Mouse (Mus musculus) midbrain, embryonic 16.5 days (tissue): ENCODE results near the gene Myoc. TPM values are rescaled to one million over a fixed set of nuclear protein-coding genes. Genes with fewer than 3 reads are reported as not detected.

Experiments
- ATAC-seq: fragments of 200-750 bp; cut with Nextera tagmentation; 2 replicates; pipeline ENCODE4 v1.8.0; 2017; ENCODE audit warnings: moderate TSS enrichment
- H3K27ac ChIP-seq: fragments of 300-500 bp; sonication (generic); 2 replicates; pipeline ENCODE4 v1.5.1; 2014; ENCODE audit warnings: mild to moderate bottlenecking, low read length, mixed read lengths
- H3K27me3 ChIP-seq: fragments of 300-500 bp; sonication (generic); 2 replicates; pipeline ENCODE4 v1.6.1; 2014; ENCODE audit warnings: low read depth, low read length, mixed read lengths; ENCODE audit not compliant: control insufficient read depth, insufficient read depth
- H3K36me3 ChIP-seq: fragments of 300-500 bp; sonication (generic); 2 replicates; pipeline ENCODE4 v1.6.1; 2014; ENCODE audit warnings: mild to moderate bottlenecking, low read length, moderate library complexity, mixed read lengths; ENCODE audit not compliant: control insufficient read depth, insufficient read depth
- H3K4me1 ChIP-seq: fragments of 300-500 bp; sonication (generic); 2 replicates; pipeline ENCODE4 v1.6.1; 2014; ENCODE audit warnings: mild to moderate bottlenecking, low read length, mixed read lengths; ENCODE audit not compliant: control insufficient read depth, insufficient read depth
- H3K4me2 ChIP-seq: fragments of 300-500 bp; sonication (generic); 2 replicates; pipeline ENCODE4 v1.6.1; 2014; ENCODE audit warnings: mild to moderate bottlenecking, low read length, mixed read lengths
- H3K4me3 ChIP-seq: fragments of 300-500 bp; sonication (generic); 2 replicates; pipeline ENCODE4 v1.5.1; 2014; ENCODE audit warnings: low read depth, mild to moderate bottlenecking, low read length, moderate library complexity, mixed read lengths
- H3K9ac ChIP-seq: fragments of 300-500 bp; sonication (generic); 2 replicates; pipeline ENCODE4 v1.6.1; 2014; ENCODE audit warnings: low read depth, low read length, mixed read lengths
- H3K9me3 ChIP-seq: fragments of 300-500 bp; sonication (generic); replicated peaks from 2 replicates; pipeline ENCODE4 v1.6.1; 2014; ENCODE audit warnings: mild to moderate bottlenecking, low read length, mixed read lengths; ENCODE audit not compliant: control insufficient read depth, poor library complexity, severe bottlenecking
- WGBS: fragments of 180-500 bp; shearing (Covaris S2); extraction: QIAGEN DNeasy Blood & Tissue Kit; methylation state at CpG from one replicate; pipeline ENCODE4 v1.1.7; 2014; 5-methylcytosine and 5-hydroxymethylcytosine counted together
- polyA plus RNA-seq: library from polyadenylated mRNA; unstranded; fragments of >200 nt; fragmentation: Nextera tagmentation; extraction: Ambion mirVana; gene quantifications from 2 replicates; pipeline ENCODE4 v1.2.1, GENCODE M21; 2015

Gene Myoc
- polyA plus RNA-seq, 1 experiment from 2014 or later, result not detected

GRCm38 (mm10) chr1:162638535-162638934 lies 420 bp upstream of the Myoc start:
- H3K9me3 ChIP-seq, result no peaks in the 10 kb centered on the region
- ATAC-seq, result no peak
- H3K27me3 ChIP-seq, result no peaks in the 10 kb centered on the region
- no peak overlapping the region for H3K4me3 ChIP-seq
- WGBS, result 86% methylated on average over 4 of the region's 4 CpGs
- no peak overlapping the region for H3K9ac ChIP-seq
- no peaks in the 10 kb centered on the region for H3K4me1 ChIP-seq
- H3K4me2 ChIP-seq, result no peak overlapping the region
- no peaks in the 10 kb centered on the region for H3K36me3 ChIP-seq
- no peak overlapping the region for H3K27ac ChIP-seq

- Histone ChIP-seq H3K9me3 (no peaks in the 10 kb centered on the region), H3K27ac (no peak overlapping the region), H3K9ac (no peak overlapping the region), H3K36me3 (no peaks in the 10 kb centered on the region), H3K4me3 (no peak overlapping the region), H3K4me1 (no peaks in the 10 kb centered on the region), H3K27me3 (no peaks in the 10 kb centered on the region), H3K4me2 (no peak overlapping the region)
- 71% methylated on average over 1 of the region's 1 CpGs for WGBS
- ATAC-seq, result no peak
Measured at GRCm38 (mm10) chr1:162639861-162640260, 906 bp downstream of the Myoc start.

GRCm38 (mm10) chr1:162642591-162642990 lies 3.6 kb downstream of the Myoc start:
- H3K27me3 ChIP-seq, result no peaks in the 10 kb centered on the region
- no peak overlapping the region for H3K27ac ChIP-seq
- peak; percentile 69; the same call in 1 of the 2 replicates for ATAC-seq
- no peaks in the 10 kb centered on the region for H3K36me3 ChIP-seq
- H3K9me3 ChIP-seq, result no peaks in the 10 kb centered on the region
- no peak overlapping the region for H3K4me3 ChIP-seq
- no peak overlapping the region for H3K9ac ChIP-seq
- no peak overlapping the region for H3K4me2 ChIP-seq
- 75% methylated on average over 3 of the region's 3 CpGs for WGBS
- H3K4me1 ChIP-seq, result no peaks in the 10 kb centered on the region

- WGBS, result 27% methylated on average over 4 of the region's 4 CpGs
- H3K4me1 ChIP-seq, result no peaks in the 10 kb centered on the region
- H3K27ac ChIP-seq, result no peak overlapping the region
- H3K36me3 ChIP-seq, result no peaks in the 10 kb centered on the region
- H3K4me2 ChIP-seq, result no peak overlapping the region
- H3K27me3 ChIP-seq, result no peaks in the 10 kb centered on the region
- H3K4me3 ChIP-seq, result no peak overlapping the region
- no peaks in the 10 kb centered on the region for H3K9me3 ChIP-seq
- peak; percentile 57 for ATAC-seq
- H3K9ac ChIP-seq, result no peak overlapping the region
Measured at GRCm38 (mm10) chr1:162643752-162644151, 4.8 kb downstream of the Myoc start.

GRCm38 (mm10) chr1:162646083-162646686 lies 7.2 kb downstream of the Myoc start:
- H3K9ac ChIP-seq, result no peak overlapping the region
- no peak overlapping the region for H3K4me3 ChIP-seq
- no peak for ATAC-seq
- H3K4me1 ChIP-seq, result no peaks in the 10 kb centered on the region
- H3K36me3 ChIP-seq, result no peaks in the 10 kb centered on the region
- 85% methylated on average over 10 of the region's 10 CpGs for WGBS
- no peak overlapping the region for H3K4me2 ChIP-seq
- no peaks in the 10 kb centered on the region for H3K27me3 ChIP-seq
- H3K9me3 ChIP-seq, result no peaks in the 10 kb centered on the region
- no peak overlapping the region for H3K27ac ChIP-seq

GRCm38 (mm10) chr1:162648416-162648815 lies 9.5 kb downstream of the Myoc start:
- Histone ChIP-seq H3K9me3 (no peaks in the 10 kb centered on the region), H3K36me3 (no peaks in the 10 kb centered on the region), H3K9ac (no peak overlapping the region), H3K4me1 (no peaks in the 10 kb centered on the region), H3K27ac (no peak overlapping the region), H3K4me3 (no peak overlapping the region), H3K27me3 (no peaks in the 10 kb centered on the region), H3K4me2 (no peak overlapping the region)
- no peak for ATAC-seq
- whole genome bisulfite sequencing, result 94% methylated on average over 14 of the region's 14 CpGs

- H3K9ac ChIP-seq, result no peak within 1 kb of the TSS
- H3K27ac ChIP-seq, result no peak within 1 kb of the TSS
- no peaks in the 10 kb centered on the region for H3K9me3 ChIP-seq
- H3K4me3 ChIP-seq, result no peak within 1 kb of the TSS
- ATAC-seq, result no peak
- no peaks in the 10 kb centered on the region for H3K27me3 ChIP-seq
- no peak within 1 kb of the TSS for H3K4me2 ChIP-seq
- whole genome bisulfite sequencing, result 92% methylated on average over 7 of the region's 7 CpGs
- no peaks in the 10 kb centered on the region for H3K36me3 ChIP-seq
- no peaks in the 10 kb centered on the region for H3K4me1 ChIP-seq
Measured at GRCm38 (mm10) chr1:162658119-162658518, 19.2 kb downstream of the Myoc start, which contains the start of gene Myocos. Gene Myocos (minus strand): TSS chr1:162658219.

GRCm38 (mm10) chr1:162660276-162660860 lies 21.4 kb downstream of the Myoc start:
- no peak overlapping the region for H3K4me3 ChIP-seq
- H3K9ac ChIP-seq, result no peak overlapping the region
- H3K27ac ChIP-seq, result no peak overlapping the region
- ATAC-seq, result no peak
- H3K36me3 ChIP-seq, result no peaks in the 10 kb centered on the region
- no peaks in the 10 kb centered on the region for H3K9me3 ChIP-seq
- no peaks in the 10 kb centered on the region for H3K4me1 ChIP-seq
- 91% methylated on average over 11 of the region's 11 CpGs for WGBS
- H3K27me3 ChIP-seq, result no peaks in the 10 kb centered on the region
- H3K4me2 ChIP-seq, result no peak overlapping the region

- 11% methylated on average over 10 of the region's 10 CpGs for WGBS
- Histone ChIP-seq H3K9me3 (no peaks in the 10 kb centered on the region), H3K36me3 (peaks cover 2% of the 10 kb centered on the region; the same call in 1 of the 2 replicates), H3K27me3 (no peaks in the 10 kb centered on the region), H3K4me3 (no peak overlapping the region), H3K4me1 (peaks cover 4% of the 10 kb centered on the region; the same call in 1 of the 2 replicates), H3K9ac (0 out of 2 replicates have a peak overlapping the region, but pooled peaks have one; percentile 18), H3K4me2 (peak overlapping the region; percentile 26; the same call in 1 of the 2 replicates), H3K27ac (no peak overlapping the region)
- peak; percentile 99 for ATAC-seq
Measured at GRCm38 (mm10) chr1:162664826-162665475, 26.0 kb downstream of the Myoc start.
